Mouse (Mus musculus) C2C12 (cell line): Measurements from ENCODE around the gene Acad10.

Experiments
- CEBPB ChIP-seq: IDR thresholded peaks from one replicate; pipeline ENCODE4 v1.6.1; 2011; ENCODE audit warnings: low read depth, mild to moderate bottlenecking, control low read depth, moderate library complexity
- CTCF ChIP-seq: IDR thresholded peaks from one replicate; pipeline ENCODE4 v1.5.1; 2011; ENCODE audit not compliant: control insufficient read depth, insufficient read depth, insufficient read length
- MAX ChIP-seq: IDR thresholded peaks from one replicate; pipeline ENCODE4 v1.6.1; 2011; ENCODE audit warnings: mild to moderate bottlenecking, control low read depth
- MYOD1 ChIP-seq: IDR thresholded peaks from one replicate; pipeline ENCODE4 v1.6.1; 2011; ENCODE audit warnings: low read depth; ENCODE audit not compliant: control insufficient read depth, insufficient read length
- MYOG ChIP-seq: IDR thresholded peaks from one replicate; pipeline ENCODE4 v1.6.1; 2011; ENCODE audit not compliant: control insufficient read depth, insufficient read length; ENCODE audit errors: extremely low read depth

- TF ChIP-seq CTCF (no peak), MYOG (no peak), MYOD1 (no peak), MAX (no peak), CEBPB (no peak)
These were observed 8.1 kb upstream of the Acad10 start for GRCm38 (mm10) chr5:121668411-121668810.
